Mouse (Mus musculus): ENCODE data around the gene Cd247. TPM values are rescaled to one million over a fixed set of nuclear protein-coding genes. Genes with fewer than 3 reads are reported as not detected.

Gene Cd247
- polyA plus RNA-seq, 1 experiment, result 0.05 TPM

GRCm38 (mm10) chr1:165828173-165828572 lies 39.7 kb downstream of the Cd247 start:
- TF ChIP-seq CTCF (IDR thresholded peaks at IDR 0.05; ENCODE audit: control insufficient read depth, insufficient read depth, insufficient read length) (no peak), MYOG (IDR thresholded peaks at IDR 0.05; ENCODE audit: control insufficient read depth, extremely low read depth, insufficient read length) (no peak), MYOD1 (IDR thresholded peaks at IDR 0.05; ENCODE audit: control insufficient read depth, insufficient read length, low read depth) (no peak), FOSL1 (IDR thresholded peaks at IDR 0.05; ENCODE audit: insufficient read depth, low read length, poor library complexity, severe bottlenecking) (no peak), MAX (IDR thresholded peaks at IDR 0.05) (no peak), CEBPB (IDR thresholded peaks at IDR 0.05; ENCODE audit: low read depth) (no peak), USF1 (IDR thresholded peaks at IDR 0.05; ENCODE audit: low read depth) (no peak)
- Histone ChIP-seq H3K4me3 (ENCODE audit: insufficient read depth, poor library complexity, severe bottlenecking) (no peak overlapping the region), H3ac (ENCODE audit: control insufficient read depth, insufficient read length, low read depth) (no peak overlapping the region), H3K27me3 (ENCODE audit: control insufficient read depth, insufficient read depth, insufficient read length) (no peaks in the 10 kb centered on the region), H3K36me3 (ENCODE audit: control insufficient read depth, insufficient read depth) (no peaks in the 10 kb centered on the region), H3K79me3 (ENCODE audit: low read depth) (no peaks in the 10 kb centered on the region), H3K79me2 (ENCODE audit: control insufficient read depth, insufficient read depth) (no peaks in the 10 kb centered on the region)

GRCm38 (mm10) chr1:165828615-165829014 lies 40.1 kb downstream of the Cd247 start:
- Histone ChIP-seq H3K4me3 (ENCODE audit: insufficient read depth, poor library complexity, severe bottlenecking) (no peak overlapping the region), H3ac (ENCODE audit: control insufficient read depth, insufficient read length, low read depth) (no peak overlapping the region), H3K79me3 (ENCODE audit: low read depth) (no peaks in the 10 kb centered on the region), H3K79me2 (ENCODE audit: control insufficient read depth, insufficient read depth) (no peaks in the 10 kb centered on the region), H3K36me3 (ENCODE audit: control insufficient read depth, insufficient read depth) (no peaks in the 10 kb centered on the region), H3K27me3 (ENCODE audit: control insufficient read depth, insufficient read depth, insufficient read length) (no peaks in the 10 kb centered on the region)
- no peak for TF ChIP-seq USF1 (IDR thresholded peaks at IDR 0.05; ENCODE audit: low read depth)
- TF ChIP-seq MYOG (IDR thresholded peaks at IDR 0.05; ENCODE audit: control insufficient read depth, extremely low read depth, insufficient read length), result no peak
- no peak for TF ChIP-seq MYOD1 (IDR thresholded peaks at IDR 0.05; ENCODE audit: control insufficient read depth, insufficient read length, low read depth)
- no peak for TF ChIP-seq CEBPB (IDR thresholded peaks at IDR 0.05; ENCODE audit: low read depth)
- no peak for TF ChIP-seq FOSL1 (IDR thresholded peaks at IDR 0.05; ENCODE audit: insufficient read depth, low read length, poor library complexity, severe bottlenecking)
- no peak for TF ChIP-seq MAX (IDR thresholded peaks at IDR 0.05)
- no peak for TF ChIP-seq CTCF (IDR thresholded peaks at IDR 0.05; ENCODE audit: control insufficient read depth, insufficient read depth, insufficient read length)

- Histone ChIP-seq H3K4me3 (ENCODE audit: insufficient read depth, poor library complexity, severe bottlenecking) (no peak overlapping the region), H3K79me3 (ENCODE audit: low read depth) (no peaks in the 10 kb centered on the region), H3K27me3 (ENCODE audit: control insufficient read depth, insufficient read depth, insufficient read length) (no peaks in the 10 kb centered on the region), H3ac (ENCODE audit: control insufficient read depth, insufficient read length, low read depth) (no peak overlapping the region), H3K36me3 (ENCODE audit: control insufficient read depth, insufficient read depth) (no peaks in the 10 kb centered on the region), H3K79me2 (ENCODE audit: control insufficient read depth, insufficient read depth) (no peaks in the 10 kb centered on the region)
- peak; percentile 70 for TF ChIP-seq USF1 (IDR thresholded peaks at IDR 0.05; ENCODE audit: low read depth)
- no peak for TF ChIP-seq FOSL1 (IDR thresholded peaks at IDR 0.05; ENCODE audit: insufficient read depth, low read length, poor library complexity, severe bottlenecking)
- no peak for TF ChIP-seq CTCF (IDR thresholded peaks at IDR 0.05; ENCODE audit: control insufficient read depth, insufficient read depth, insufficient read length)
- TF ChIP-seq CEBPB (IDR thresholded peaks at IDR 0.05; ENCODE audit: low read depth), result no peak
Measured at GRCm38 (mm10) chr1:165829890-165830289, 41.4 kb downstream of the Cd247 start.

GRCm38 (mm10) chr1:165833244-165833643 lies 44.8 kb downstream of the Cd247 start:
- Histone ChIP-seq H3K27me3 (ENCODE audit: control insufficient read depth, insufficient read depth, insufficient read length) (no peaks in the 10 kb centered on the region), H3K36me3 (ENCODE audit: control insufficient read depth, insufficient read depth) (no peaks in the 10 kb centered on the region), H3K4me3 (ENCODE audit: insufficient read depth, poor library complexity, severe bottlenecking) (no peak overlapping the region), H3ac (ENCODE audit: control insufficient read depth, insufficient read length, low read depth) (no peak overlapping the region), H3K79me2 (ENCODE audit: control insufficient read depth, insufficient read depth) (no peaks in the 10 kb centered on the region), H3K79me3 (ENCODE audit: low read depth) (no peaks in the 10 kb centered on the region)
- no peak for TF ChIP-seq CTCF (IDR thresholded peaks at IDR 0.05; ENCODE audit: control insufficient read depth, insufficient read depth, insufficient read length)
- TF ChIP-seq MAX (IDR thresholded peaks at IDR 0.05), result no peak
- no peak for TF ChIP-seq USF1 (IDR thresholded peaks at IDR 0.05; ENCODE audit: low read depth)
- TF ChIP-seq MYOD1 (IDR thresholded peaks at IDR 0.05; ENCODE audit: control insufficient read depth, insufficient read length, low read depth), result no peak
- TF ChIP-seq FOSL1 (IDR thresholded peaks at IDR 0.05; ENCODE audit: insufficient read depth, low read length, poor library complexity, severe bottlenecking), result no peak
- TF ChIP-seq MYOG (IDR thresholded peaks at IDR 0.05; ENCODE audit: control insufficient read depth, extremely low read depth, insufficient read length), result no peak
- TF ChIP-seq CEBPB (IDR thresholded peaks at IDR 0.05; ENCODE audit: low read depth), result no peak

GRCm38 (mm10) chr1:165833910-165834632 lies 45.6 kb downstream of the Cd247 start:
- no peaks in the 10 kb centered on the region for H3K79me3 ChIP-seq (ENCODE audit: low read depth)
- no peaks in the 10 kb centered on the region for H3K79me2 ChIP-seq (ENCODE audit: control insufficient read depth, insufficient read depth)
- H3K27me3 ChIP-seq (ENCODE audit: control insufficient read depth, insufficient read depth, insufficient read length), result no peaks in the 10 kb centered on the region
- no peak overlapping the region for H3ac ChIP-seq (ENCODE audit: control insufficient read depth, insufficient read length, low read depth)
- no peak for TF ChIP-seq USF1 (IDR thresholded peaks at IDR 0.05; ENCODE audit: low read depth)
- no peak for TF ChIP-seq CTCF (IDR thresholded peaks at IDR 0.05; ENCODE audit: control insufficient read depth, insufficient read depth, insufficient read length)
- TF ChIP-seq MAX (IDR thresholded peaks at IDR 0.05), result no peak
- TF ChIP-seq CEBPB (IDR thresholded peaks at IDR 0.05; ENCODE audit: low read depth), result no peak
- no peak for TF ChIP-seq MYOG (IDR thresholded peaks at IDR 0.05; ENCODE audit: control insufficient read depth, extremely low read depth, insufficient read length)
- TF ChIP-seq MYOD1 (IDR thresholded peaks at IDR 0.05; ENCODE audit: control insufficient read depth, insufficient read length, low read depth), result no peak
- TF ChIP-seq FOSL1 (IDR thresholded peaks at IDR 0.05; ENCODE audit: insufficient read depth, low read length, poor library complexity, severe bottlenecking), result no peak
- no peak overlapping the region for H3K4me3 ChIP-seq (ENCODE audit: insufficient read depth, poor library complexity, severe bottlenecking)
- H3K36me3 ChIP-seq (ENCODE audit: control insufficient read depth, insufficient read depth), result no peaks in the 10 kb centered on the region
